Mouse (Mus musculus): Measurements from ENCODE around the gene Fxyd5. TPM values are rescaled to one million over a fixed set of nuclear protein-coding genes. Genes with fewer than 3 reads are reported as not detected.

Fxyd5 gene
- polyA plus RNA-seq, 1 experiment from 2014 or later, result 11.0 TPM

DNA sequence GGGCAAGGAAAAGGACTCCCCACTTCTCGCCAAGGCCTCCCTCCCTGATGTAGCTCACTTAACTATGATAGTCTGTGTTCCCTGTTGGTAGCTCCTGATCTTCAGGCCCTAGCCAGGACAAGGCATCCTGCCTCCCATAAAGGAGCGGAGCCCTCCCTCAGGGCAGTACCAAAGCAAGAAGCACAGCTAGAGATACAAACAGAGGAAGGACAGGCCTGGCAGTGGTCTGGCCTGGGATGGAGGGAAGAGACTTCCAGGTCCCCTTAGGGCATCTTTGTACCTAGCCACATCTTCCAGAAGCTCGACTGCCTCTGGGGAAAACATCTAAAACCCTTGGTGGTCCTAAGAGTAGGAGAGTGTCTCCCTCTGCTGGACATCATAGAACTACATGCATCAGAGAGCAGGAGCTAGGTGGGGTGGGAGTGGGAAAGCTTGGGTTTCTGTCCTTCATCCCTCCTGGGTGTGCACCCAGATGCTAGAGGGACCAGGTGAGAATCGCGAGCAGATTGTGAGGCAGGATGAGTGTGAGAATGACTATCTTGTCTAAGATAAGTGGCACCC lies 35.7 kb upstream of the Fxyd5 start:
- Histone ChIP-seq H3K4me1 (peaks cover 18% of the 10 kb centered on the region), H3K9me3 (no peaks in the 10 kb centered on the region), H3K9ac (no peak overlapping the region), H3K4me3 (no peak overlapping the region), H3K27me3 (no peaks in the 10 kb centered on the region), H3K4me2 (replicated peaks) (no peak overlapping the region), H3K27ac (peak overlapping the region; percentile 9; the same call in 1 of the 2 replicates), H3K36me3 (no peaks in the 10 kb centered on the region)
- 33% methylated on average over 5 of the region's 5 CpGs for WGBS
- no peak for ATAC-seq (ENCODE audit: insufficient number of reproducible peaks, insufficient read depth, low FRiP score, low TSS enrichment)

- no peaks in the 10 kb centered on the region for H3K9me3 ChIP-seq
- H3K4me1 ChIP-seq, result peaks cover 14% of the 10 kb centered on the region
- ATAC-seq (ENCODE audit: insufficient number of reproducible peaks, insufficient read depth, low FRiP score, low TSS enrichment), result peak; percentile 29; the same call in 1 of the 2 replicates
- no peaks in the 10 kb centered on the region for H3K36me3 ChIP-seq
- H3K27me3 ChIP-seq, result no peaks in the 10 kb centered on the region
- H3K27ac ChIP-seq, result 0 out of 2 replicates have a peak overlapping the region, but pooled peaks have one; percentile 9
- 25% methylated on average over 6 of the region's 6 CpGs for WGBS
- no peak overlapping the region for H3K4me3 ChIP-seq
- H3K9ac ChIP-seq, result no peak overlapping the region
- H3K4me2 ChIP-seq (replicated peaks), result no peak overlapping the region
These were observed 35.2 kb upstream of the Fxyd5 start for GRCm38 (mm10) chr7:31077470-31077869.

DNA sequence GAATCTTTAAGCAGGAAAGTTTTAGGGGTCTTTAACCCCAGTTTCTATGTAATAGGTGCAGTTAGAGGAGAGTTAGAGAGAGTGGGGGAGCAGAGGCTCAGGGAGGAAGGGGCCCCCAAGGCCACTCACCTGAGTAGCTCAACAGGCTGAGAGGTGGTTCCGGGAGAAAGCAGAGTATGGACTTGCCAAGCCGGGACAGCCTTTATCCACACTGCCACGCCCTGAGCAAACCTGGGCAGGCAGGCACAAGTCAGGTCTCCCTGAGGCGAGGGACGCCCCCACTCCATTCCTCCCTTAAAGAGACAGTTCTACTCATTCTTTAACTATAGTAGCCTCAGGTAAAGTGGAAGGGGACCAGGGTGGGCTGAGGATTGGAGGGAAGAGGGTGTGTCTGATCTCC lies 34.2 kb upstream of the Fxyd5 start, which contains the start of gene Fxyd3:
Gene Fxyd3 (minus strand): TSS at position 213 of the 400 bp plus-strand sequence.
- no peaks in the 10 kb centered on the region for H3K9me3 ChIP-seq
- 41% methylated on average over 5 of the region's 5 CpGs for WGBS
- H3K4me2 ChIP-seq (replicated peaks), result 0 out of 2 replicates have a peak within 1 kb of the TSS, but pooled peaks have one; percentile 11
- H3K36me3 ChIP-seq, result no peaks in the 10 kb centered on the region
- H3K27me3 ChIP-seq, result no peaks in the 10 kb centered on the region
- no peak for ATAC-seq (ENCODE audit: insufficient number of reproducible peaks, insufficient read depth, low FRiP score, low TSS enrichment)
- peaks cover 14% of the 10 kb centered on the region for H3K4me1 ChIP-seq
- H3K9ac ChIP-seq, result no peak within 1 kb of the TSS
- no peak within 1 kb of the TSS for H3K4me3 ChIP-seq
- peak within 1 kb of the TSS; percentile 14; the same call in 1 of the 2 replicates for H3K27ac ChIP-seq

DNA sequence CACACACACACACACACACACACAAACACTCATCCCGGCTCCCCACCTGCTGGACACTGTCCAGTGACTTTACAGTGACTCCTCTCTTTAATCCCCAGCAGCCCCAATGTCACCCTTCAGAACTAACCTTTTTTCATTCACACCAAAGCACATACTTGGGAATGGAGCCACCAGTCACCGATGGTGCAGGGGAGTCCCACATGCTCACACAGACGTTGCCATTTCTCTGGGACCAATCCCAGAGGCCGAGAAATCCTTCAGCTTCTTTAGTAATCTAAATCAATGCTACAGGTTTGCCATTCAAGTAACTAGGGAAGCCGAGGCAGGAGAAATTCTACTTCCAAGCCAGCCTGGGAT lies 32.4 kb upstream of the Fxyd5 start:
- no peaks in the 10 kb centered on the region for H3K36me3 ChIP-seq
- H3K9ac ChIP-seq, result no peak overlapping the region
- H3K27ac ChIP-seq, result no peak overlapping the region
- no peaks in the 10 kb centered on the region for H3K9me3 ChIP-seq
- H3K4me2 ChIP-seq (replicated peaks), result no peak overlapping the region
- WGBS, result 86% methylated on average over 5 of the region's 5 CpGs
- H3K4me1 ChIP-seq, result peaks cover 14% of the 10 kb centered on the region
- no peaks in the 10 kb centered on the region for H3K27me3 ChIP-seq
- no peak overlapping the region for H3K4me3 ChIP-seq
- no peak for ATAC-seq (ENCODE audit: insufficient number of reproducible peaks, insufficient read depth, low FRiP score, low TSS enrichment)

- Histone ChIP-seq H3K4me3 (no peak overlapping the region), H3K9me3 (no peaks in the 10 kb centered on the region), H3K27me3 (no peaks in the 10 kb centered on the region), H3K36me3 (no peaks in the 10 kb centered on the region), H3K9ac (no peak overlapping the region), H3K4me2 (replicated peaks) (no peak overlapping the region), H3K4me1 (peaks cover 14% of the 10 kb centered on the region), H3K27ac (no peak overlapping the region)
- no peak for ATAC-seq (ENCODE audit: insufficient number of reproducible peaks, insufficient read depth, low FRiP score, low TSS enrichment)
- 77% methylated on average over 7 of the region's 7 CpGs for WGBS
These were observed 31.9 kb upstream of the Fxyd5 start for GRCm38 (mm10) chr7:31074061-31074712.

GRCm38 (mm10) chr7:31073546-31073945 lies 31.3 kb upstream of the Fxyd5 start:
- no peak for ATAC-seq (ENCODE audit: insufficient number of reproducible peaks, insufficient read depth, low FRiP score, low TSS enrichment)
- Histone ChIP-seq H3K36me3 (no peaks in the 10 kb centered on the region), H3K4me2 (replicated peaks) (no peak overlapping the region), H3K9ac (no peak overlapping the region), H3K4me1 (peaks cover 14% of the 10 kb centered on the region), H3K27ac (no peak overlapping the region), H3K9me3 (no peaks in the 10 kb centered on the region), H3K27me3 (no peaks in the 10 kb centered on the region), H3K4me3 (no peak overlapping the region)

DNA sequence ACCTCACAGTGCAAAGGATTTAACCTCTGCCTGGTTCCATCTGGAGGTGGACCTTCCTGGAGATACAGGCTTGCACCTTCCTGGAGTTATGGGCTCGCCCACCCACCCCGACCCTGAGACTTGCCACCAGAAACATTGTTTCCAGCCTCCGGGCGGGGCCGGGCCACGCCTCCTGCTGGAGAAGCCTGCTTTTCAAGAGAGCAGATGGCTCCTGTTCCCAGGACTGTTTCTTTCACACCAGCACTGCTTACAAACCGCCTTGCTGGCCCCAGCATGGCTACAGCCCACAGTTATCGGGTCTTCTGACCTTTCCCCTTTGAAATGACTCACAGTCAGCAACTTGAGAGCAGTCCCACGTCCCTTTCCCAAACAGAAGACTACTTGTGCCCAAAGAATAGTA lies 30.0 kb upstream of the Fxyd5 start:
- Histone ChIP-seq H3K36me3 (no peaks in the 10 kb centered on the region), H3K9ac (no peak overlapping the region), H3K9me3 (no peaks in the 10 kb centered on the region), H3K27ac (no peak overlapping the region), H3K4me3 (no peak overlapping the region), H3K4me2 (replicated peaks) (no peak overlapping the region), H3K4me1 (peaks cover 12% of the 10 kb centered on the region), H3K27me3 (no peaks in the 10 kb centered on the region)
- 51% methylated on average over 9 of the region's 9 CpGs for whole genome bisulfite sequencing
- no peak for ATAC-seq (ENCODE audit: insufficient number of reproducible peaks, insufficient read depth, low FRiP score, low TSS enrichment)

DNA sequence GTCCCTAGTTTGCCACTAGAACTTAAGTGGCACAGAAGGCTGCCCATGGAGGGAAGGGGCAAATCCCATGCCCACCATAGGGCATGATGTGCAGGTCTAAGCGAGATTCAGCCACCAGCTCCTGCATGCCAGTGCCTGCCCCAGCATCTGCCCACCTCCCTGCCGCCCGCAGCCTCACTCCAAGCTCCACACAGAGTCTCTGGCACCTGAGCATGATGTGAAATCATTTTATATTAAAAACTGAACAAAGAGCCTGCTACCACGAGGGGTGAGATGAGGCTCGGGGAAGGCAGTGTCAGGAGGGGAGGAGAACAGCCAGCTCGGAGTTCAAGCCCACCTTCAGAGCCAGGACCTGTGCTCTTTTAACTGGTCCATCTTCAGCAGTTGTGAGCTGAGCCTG lies 28.0 kb upstream of the Fxyd5 start:
- Histone ChIP-seq H3K4me1 (0 out of 2 replicates have a peak, but pooled peaks cover 3% of the 10 kb centered on the region), H3K4me2 (replicated peaks) (no peak overlapping the region), H3K9ac (no peak overlapping the region), H3K36me3 (no peaks in the 10 kb centered on the region), H3K4me3 (no peak overlapping the region), H3K9me3 (no peaks in the 10 kb centered on the region), H3K27ac (no peak overlapping the region), H3K27me3 (no peaks in the 10 kb centered on the region)
- no peak for ATAC-seq (ENCODE audit: insufficient number of reproducible peaks, insufficient read depth, low FRiP score, low TSS enrichment)
- 81% methylated on average over 6 of the region's 6 CpGs for WGBS

- no peaks in the 10 kb centered on the region for H3K27me3 ChIP-seq
- no peaks in the 10 kb centered on the region for H3K36me3 ChIP-seq
- H3K9me3 ChIP-seq, result no peaks in the 10 kb centered on the region
- no peak for ATAC-seq (ENCODE audit: insufficient number of reproducible peaks, insufficient read depth, low FRiP score, low TSS enrichment)
- H3K9ac ChIP-seq, result no peak overlapping the region
- WGBS, result 84% methylated on average over 14 of the region's 14 CpGs
- H3K4me1 ChIP-seq, result 0 out of 2 replicates have a peak, but pooled peaks cover 3% of the 10 kb centered on the region
- H3K4me2 ChIP-seq (replicated peaks), result no peak overlapping the region
- H3K4me3 ChIP-seq, result no peak overlapping the region
- H3K27ac ChIP-seq, result no peak overlapping the region
These were observed 27.2 kb upstream of the Fxyd5 start for GRCm38 (mm10) chr7:31069491-31069890.

- H3K27me3 ChIP-seq, result no peaks in the 10 kb centered on the region
- H3K9ac ChIP-seq, result no peak overlapping the region
- 0 out of 2 replicates have a peak, but pooled peaks cover 3% of the 10 kb centered on the region for H3K4me1 ChIP-seq
- no peak overlapping the region for H3K4me2 ChIP-seq (replicated peaks)
- H3K9me3 ChIP-seq, result no peaks in the 10 kb centered on the region
- WGBS, result 38% methylated on average over 5 of the region's 5 CpGs
- no peaks in the 10 kb centered on the region for H3K36me3 ChIP-seq
- ATAC-seq (ENCODE audit: insufficient number of reproducible peaks, insufficient read depth, low FRiP score, low TSS enrichment), result no peak
- 0 out of 2 replicates have a peak overlapping the region, but pooled peaks have one; percentile 25 for H3K27ac ChIP-seq
- H3K4me3 ChIP-seq, result no peak overlapping the region
These were observed 25.6 kb upstream of the Fxyd5 start for GRCm38 (mm10) chr7:31067836-31068235.

DNA sequence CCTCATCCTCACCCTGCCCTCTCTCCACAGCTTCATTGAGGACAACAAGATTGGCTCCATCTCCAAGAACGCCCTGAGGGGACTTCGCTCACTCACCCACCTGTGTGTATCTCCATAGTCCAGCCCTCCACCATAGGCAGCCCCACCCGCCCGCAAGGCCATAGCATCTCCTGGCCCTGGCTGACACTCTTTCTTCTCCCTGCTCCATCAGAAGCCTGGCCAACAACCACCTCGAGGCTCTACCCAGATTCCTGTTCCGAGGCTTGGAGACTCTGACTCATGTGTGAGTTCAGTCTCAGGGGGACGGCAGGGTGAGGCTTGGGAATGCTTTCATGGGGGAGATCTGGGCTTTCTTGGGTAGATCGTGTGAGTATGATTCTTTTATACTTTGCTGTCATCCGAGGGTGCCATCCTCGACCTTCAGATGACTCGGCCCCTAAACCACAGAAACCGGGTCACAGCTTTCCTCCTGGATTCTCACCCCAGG lies 20.8 kb upstream of the Fxyd5 start:
- Histone ChIP-seq H3K27ac (no peak overlapping the region), H3K4me3 (no peak overlapping the region), H3K9me3 (no peaks in the 10 kb centered on the region), H3K27me3 (no peaks in the 10 kb centered on the region), H3K4me1 (0 out of 2 replicates have a peak, but pooled peaks cover 3% of the 10 kb centered on the region), H3K4me2 (replicated peaks) (no peak overlapping the region), H3K36me3 (no peaks in the 10 kb centered on the region), H3K9ac (no peak overlapping the region)
- 88% methylated on average over 12 of the region's 12 CpGs for WGBS
- no peak for ATAC-seq (ENCODE audit: insufficient number of reproducible peaks, insufficient read depth, low FRiP score, low TSS enrichment)

- Histone ChIP-seq H3K27me3 (no peaks in the 10 kb centered on the region), H3K4me1 (peaks cover 2% of the 10 kb centered on the region), H3K9me3 (no peaks in the 10 kb centered on the region), H3K9ac (no peak overlapping the region), H3K4me2 (replicated peaks) (no peak overlapping the region), H3K36me3 (no peaks in the 10 kb centered on the region), H3K4me3 (no peak overlapping the region), H3K27ac (no peak overlapping the region)
- 90% methylated on average over 7 of the region's 7 CpGs for WGBS
- no peak for ATAC-seq (ENCODE audit: insufficient number of reproducible peaks, insufficient read depth, low FRiP score, low TSS enrichment)
These were observed 18.3 kb upstream of the Fxyd5 start for GRCm38 (mm10) chr7:31060621-31061010.

All from embryonic facial prominence, embryonic 12.5 days (tissue).